Mouse (Mus musculus): ENCODE data around the gene Gm5538. TPM values are rescaled to one million over a fixed set of nuclear protein-coding genes. Genes with fewer than 3 reads are reported as not detected.

Gm5538 gene
- polyA plus RNA-seq (2011; ENCODE audit: insufficient read depth, insufficient read length, low replicate concordance, missing spikeins): not detected in 2 replicates

DNA sequence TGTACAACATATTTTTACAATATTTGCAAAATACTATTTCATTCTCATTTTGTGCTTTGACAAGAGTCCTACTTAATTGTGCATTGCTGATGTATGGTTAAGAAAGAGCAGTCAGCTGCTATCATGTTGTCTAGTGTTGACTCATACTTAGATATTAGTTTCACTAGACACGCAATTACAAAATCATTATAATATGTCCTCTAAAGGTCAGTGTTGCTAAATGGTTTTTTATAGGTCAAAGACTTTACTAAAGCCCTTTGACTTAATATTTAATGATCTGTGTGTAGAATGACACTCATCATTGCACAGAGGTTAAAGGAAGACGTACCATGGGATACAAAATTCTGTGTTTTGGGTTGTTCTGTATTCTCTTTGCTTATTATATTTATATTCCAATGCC, at the start of gene Gm5538:
TSS of gene Gm5538 (plus strand) at position 301 of the 400 bp plus-strand sequence.
- H3K27ac ChIP-seq (ENCODE audit: control insufficient read depth, insufficient read depth, low read depth, low read length, poor library complexity): no peak within 1 kb of the TSS
- no peaks in the 10 kb centered on the region for H3K4me1 ChIP-seq (ENCODE audit: control insufficient read depth, insufficient read depth, low read length)
- no peak within 1 kb of the TSS for H3K4me3 ChIP-seq (replicated peaks; ENCODE audit: control insufficient read depth, low read depth, low read length)
- TF ChIP-seq CTCF (IDR thresholded peaks at IDR 0.05; ENCODE audit: control insufficient read depth, insufficient read depth, low read length): no peak
- 82% methylated on average over 2 of the region's 2 CpGs for WGBS

DNA sequence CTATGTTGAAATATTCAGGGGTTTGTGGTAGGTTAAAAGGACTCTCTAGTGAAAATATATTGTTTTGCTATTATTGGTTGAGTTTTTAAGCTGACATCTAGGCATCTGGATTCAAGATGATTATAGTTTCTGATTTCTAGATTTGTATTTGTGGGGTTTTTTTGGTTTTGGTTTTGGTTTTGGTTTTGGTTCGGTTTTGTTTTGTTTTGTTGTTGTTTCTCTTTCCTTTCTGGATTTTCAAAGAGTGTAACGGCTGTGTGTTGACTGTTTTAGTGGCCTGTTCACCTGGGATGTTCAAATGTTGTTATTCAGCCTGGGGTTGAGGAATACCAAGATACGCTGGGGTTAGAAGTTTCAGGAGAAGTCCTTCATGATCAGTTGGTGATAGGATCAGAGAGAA, 32.2 kb upstream of the Gm5538 start:
- no peak overlapping the region for H3K27ac ChIP-seq (ENCODE audit: control insufficient read depth, insufficient read depth, low read depth, low read length, poor library complexity)
- 76% methylated on average over 3 of the region's 3 CpGs for WGBS
- no peaks in the 10 kb centered on the region for H3K4me1 ChIP-seq (ENCODE audit: control insufficient read depth, insufficient read depth, low read length)
- H3K4me3 ChIP-seq (replicated peaks; ENCODE audit: control insufficient read depth, low read depth, low read length): no peak overlapping the region
- TF ChIP-seq CTCF (IDR thresholded peaks at IDR 0.05; ENCODE audit: control insufficient read depth, insufficient read depth, low read length) (no peak), POLR2A (IDR thresholded peaks at IDR 0.05; ENCODE audit: borderline replicate concordance, control insufficient read depth, low read depth, low read length) (no peak)

DNA sequence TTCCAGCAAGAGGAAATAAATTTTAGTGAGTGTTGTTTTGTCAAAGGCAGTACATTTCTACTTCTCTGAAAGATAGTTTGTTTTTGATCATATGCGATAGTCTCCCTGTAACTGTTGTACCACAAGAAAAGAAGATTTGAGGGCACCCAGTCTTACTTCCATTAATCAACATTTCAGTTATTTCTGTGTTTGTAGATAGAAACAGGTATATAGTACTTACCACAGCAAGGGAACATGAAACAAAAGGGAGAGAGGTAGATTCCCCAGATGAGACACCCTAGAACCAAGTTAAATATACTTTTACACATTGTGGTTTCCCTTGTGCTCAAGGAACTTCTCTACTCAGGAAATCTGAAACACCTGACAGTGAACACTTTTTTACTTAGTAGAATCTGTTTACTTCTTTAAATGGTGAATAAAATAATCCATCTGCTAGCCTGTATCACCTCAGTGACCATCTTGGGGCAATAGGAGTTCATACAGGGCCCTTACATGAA, 26.9 kb upstream of the Gm5538 start:
- no peak overlapping the region for H3K4me3 ChIP-seq (replicated peaks; ENCODE audit: control insufficient read depth, low read depth, low read length)
- 34% methylated on average over 1 of the region's 1 CpGs for WGBS
- no peaks in the 10 kb centered on the region for H3K4me1 ChIP-seq (ENCODE audit: control insufficient read depth, insufficient read depth, low read length)
- H3K27ac ChIP-seq (ENCODE audit: control insufficient read depth, insufficient read depth, low read depth, low read length, poor library complexity): no peak overlapping the region
- TF ChIP-seq CTCF (IDR thresholded peaks at IDR 0.05; ENCODE audit: control insufficient read depth, insufficient read depth, low read length): no peak
- TF ChIP-seq POLR2A (IDR thresholded peaks at IDR 0.05; ENCODE audit: borderline replicate concordance, control insufficient read depth, low read depth, low read length): no peak

DNA sequence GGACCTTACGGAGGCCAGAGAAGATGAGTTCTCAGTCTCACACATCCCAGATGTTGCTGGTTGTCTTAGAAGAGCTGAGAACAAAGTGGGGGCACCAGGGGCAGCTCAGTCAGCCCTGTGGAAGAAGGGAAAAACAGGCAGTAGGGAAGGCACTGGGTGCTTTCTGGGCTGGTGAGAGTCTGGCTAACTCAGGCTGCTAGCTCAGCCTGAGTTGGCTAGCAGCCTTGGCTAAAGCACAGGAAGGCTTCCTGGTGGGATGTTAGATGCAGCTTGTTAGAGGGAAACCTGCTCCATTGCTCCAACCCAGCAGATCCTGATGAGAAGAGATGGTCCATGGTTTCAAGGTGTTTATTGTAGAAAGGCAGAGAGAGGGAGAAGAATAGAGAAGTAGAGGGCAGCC, 10.3 kb downstream of the Gm5538 start:
- WGBS: 68% methylated on average over 1 of the region's 1 CpGs
- no peaks in the 10 kb centered on the region for H3K4me1 ChIP-seq (ENCODE audit: control insufficient read depth, insufficient read depth, low read length)
- TF ChIP-seq CTCF (IDR thresholded peaks at IDR 0.05; ENCODE audit: control insufficient read depth, insufficient read depth, low read length) (no peak), POLR2A (IDR thresholded peaks at IDR 0.05; ENCODE audit: borderline replicate concordance, control insufficient read depth, low read depth, low read length) (no peak)

DNA sequence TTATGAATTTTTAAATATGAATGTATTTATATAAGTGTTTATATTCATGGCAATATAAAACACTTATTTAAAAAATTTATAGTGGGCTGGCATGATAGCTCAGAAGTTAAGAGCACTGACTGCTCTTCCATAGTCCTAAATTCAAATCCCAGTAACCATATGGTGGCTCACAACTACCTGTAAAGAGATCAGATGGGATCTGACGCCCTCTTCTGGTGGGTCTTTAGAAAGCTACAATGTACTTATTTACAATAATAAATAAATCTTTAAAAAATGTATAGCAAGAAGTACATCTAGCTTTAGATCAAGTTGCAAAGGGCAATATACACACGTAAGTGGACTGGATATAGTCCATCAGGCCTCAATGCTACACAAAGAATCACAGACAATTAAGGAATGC, 14.6 kb downstream of the Gm5538 start:
- H3K27ac ChIP-seq (ENCODE audit: control insufficient read depth, insufficient read depth, low read depth, low read length, poor library complexity): no peak overlapping the region
- 16% methylated on average over 2 of the region's 2 CpGs for WGBS
- TF ChIP-seq CTCF (IDR thresholded peaks at IDR 0.05; ENCODE audit: control insufficient read depth, insufficient read depth, low read length) (no peak), POLR2A (IDR thresholded peaks at IDR 0.05; ENCODE audit: borderline replicate concordance, control insufficient read depth, low read depth, low read length) (no peak)
- no peak overlapping the region for H3K4me3 ChIP-seq (replicated peaks; ENCODE audit: control insufficient read depth, low read depth, low read length)
- H3K4me1 ChIP-seq (ENCODE audit: control insufficient read depth, insufficient read depth, low read length): no peaks in the 10 kb centered on the region

More for the DNA sequence above, 10.3 kb downstream of the Gm5538 start:
- no peak overlapping the region for H3K27ac ChIP-seq (ENCODE audit: control insufficient read depth, insufficient read depth, low read depth, low read length, poor library complexity)
- H3K4me3 ChIP-seq (replicated peaks; ENCODE audit: control insufficient read depth, low read depth, low read length): no peak overlapping the region

Other genes starting within 250 kb of the Gm5538 start
- gene Gm8298, start 131.3 kb downstream of the Gm5538 start, polyA plus RNA-seq (2011; ENCODE audit: insufficient read depth, insufficient read length, low replicate concordance, missing spikeins): not detected in 2 replicates
- gene C130079G13Rik, start 195.4 kb downstream of the Gm5538 start, polyA plus RNA-seq (2011; ENCODE audit: insufficient read depth, insufficient read length, low replicate concordance, missing spikeins): not detected in 2 replicates